Mouse (Mus musculus) layer of hippocampus, postnatal 10 days (tissue): Measurements from ENCODE around the gene H2al1e. TPM values are rescaled to one million over a fixed set of nuclear protein-coding genes. Genes with fewer than 3 reads are reported as not detected.

ENCODE experiments used
- total RNA-seq, 2 experiments: library from RNA; stranded (reverse); gene quantifications; 2 replicates each; pipeline ENCODE4 v1.2.3; 2021

Gene H2al1e
- total RNA-seq, 2 experiments from 2014 or later: not detected

Other genes with a start within 250 kb of the H2al1e start
- not detected for gene H2al1a, start 12.7 kb upstream of the H2al1e start, total RNA-seq
- gene H2al1b, start 9.5 kb upstream of the H2al1e start, total RNA-seq: not detected
- gene H2al1c, start 6.3 kb upstream of the H2al1e start, total RNA-seq: not detected
- gene H2al1d, start 3.1 kb upstream of the H2al1e start, total RNA-seq: not detected
- not detected for gene H2al1f, start 3.2 kb downstream of the H2al1e start, total RNA-seq
- not detected for gene H2al1g, start 6.3 kb downstream of the H2al1e start, total RNA-seq
- gene H2al1h, start 9.6 kb downstream of the H2al1e start, total RNA-seq: not detected
- gene H2al1i, start 12.7 kb downstream of the H2al1e start, total RNA-seq: not detected
- not detected for gene H2al1j, start 15.9 kb downstream of the H2al1e start, total RNA-seq